Comparison of ENCODE assay signal across 30 mouse cellular contexts in genomic region chr9:105557452-105557851, GRCm38 (mm10). TPM values are rescaled to one million over a fixed set of nuclear protein-coding genes. Genes with fewer than 3 reads are reported as not detected.
DNase-seq lines count a peak whose midpoint lies in the region; ATAC-seq and TF ChIP-seq lines count a peak whose summit lies in the region.
"Had no signal": no experiment of that assay in that cellular context is flagged by ENCODE, and none has a peak within 500 bp of the region (broad histone marks: within the 10 kb centered on the region; RNA-seq: fewer than 3 reads in every experiment).

No protein-coding gene starts in this region.

- TF ChIP-seq POLR2A in cerebellum, adult 2 months (IDR thresholded peaks at IDR 0.05; ENCODE audit: borderline replicate concordance, insufficient read depth, low read length): no peak

- H3K4me3 ChIP-seq in cerebellum, adult 2 months (replicated peaks; ENCODE audit: insufficient read depth, low read depth, low read length): no peak overlapping the region
- H3K4me3 ChIP-seq in hindbrain, embryonic 15.5 days: no peak overlapping the region
- no peak overlapping the region for H3K4me3 ChIP-seq in hindbrain, embryonic 12.5 days
- no peak overlapping the region for H3K4me3 ChIP-seq in midbrain, embryonic 15.5 days
- no peak overlapping the region for H3K4me3 ChIP-seq in midbrain, embryonic 10.5 days
- H3K4me3 ChIP-seq: heart, adult 2 months; heart, embryonic 13.5 days; intestine, embryonic 15.5 days; limb, embryonic 12.5 days; liver, embryonic 15.5 days; midbrain, embryonic 12.5 days; myocyte; neural tube, embryonic 12.5 days had no signal

- H3K36me3 ChIP-seq in hindbrain, embryonic 15.5 days: no peaks in the 10 kb centered on the region
- H3K36me3 ChIP-seq in hindbrain, embryonic 12.5 days: no peaks in the 10 kb centered on the region
- H3K36me3 ChIP-seq in midbrain, embryonic 15.5 days (replicated peaks): no peaks in the 10 kb centered on the region
- no peaks in the 10 kb centered on the region for H3K36me3 ChIP-seq in midbrain, embryonic 10.5 days
- H3K36me3 ChIP-seq: G1E; heart, embryonic 13.5 days; intestine, embryonic 15.5 days; limb, embryonic 12.5 days; liver, embryonic 15.5 days; midbrain, embryonic 12.5 days; neural tube, embryonic 12.5 days had no signal

- no peak for TF ChIP-seq CTCF in cerebellum, adult 2 months (IDR thresholded peaks at IDR 0.05; ENCODE audit: borderline replicate concordance, insufficient read depth, low read depth, low read length)

- H3K9me3 ChIP-seq in hindbrain, embryonic 15.5 days: no peaks in the 10 kb centered on the region
- no peaks in the 10 kb centered on the region for H3K9me3 ChIP-seq in hindbrain, embryonic 12.5 days (replicated peaks)
- no peaks in the 10 kb centered on the region for H3K9me3 ChIP-seq in midbrain, embryonic 15.5 days
- no peaks in the 10 kb centered on the region for H3K9me3 ChIP-seq in midbrain, embryonic 10.5 days (replicated peaks)
- H3K9me3 ChIP-seq: G1E; heart, embryonic 13.5 days; intestine, embryonic 15.5 days; limb, embryonic 12.5 days; liver, embryonic 15.5 days; midbrain, embryonic 12.5 days; neural tube, embryonic 12.5 days had no signal

- peak; percentile 24 to 31 for DNase-seq in cerebellum, postnatal 14 days
- DNase-seq in cerebellum, adult 2 months: no peak
- DNase-seq in midbrain, embryonic 10.5 days (ENCODE audit: low spot score): no peak
- peak; percentile 11 for DNase-seq in retina, postnatal 7 days (ENCODE audit: low read depth, low spot score)
- DNase-seq: adrenal gland, postnatal 10 days; cerebellum, adult 11-12 months; cerebellum, postnatal 36 days; gastrocnemius, postnatal 25 days; heart, adult 2 months; heart, postnatal 10 days; kidney, adult 2 months; kidney, postnatal 36 days; layer of hippocampus, postnatal 36 days; lung, embryonic 14.5 days; lung, postnatal 14 days; right cerebral cortex, postnatal 14 days had no signal

- 42% methylated on average over 5 of the region's 5 CpGs for WGBS in cerebellum, adult 2 months
- 67% methylated on average over 5 of the region's 5 CpGs for WGBS in hindbrain, embryonic 15.5 days
- 82% methylated on average over 5 of the region's 5 CpGs for WGBS in hindbrain, embryonic 12.5 days
- 60% methylated on average over 5 of the region's 5 CpGs for WGBS in midbrain, embryonic 15.5 days
- WGBS in midbrain, embryonic 10.5 days: 82% methylated on average over 5 of the region's 5 CpGs

- H3K27me3 ChIP-seq in cerebellum, adult 2 months (ENCODE audit: control insufficient read depth, insufficient read depth, low read length): no peaks in the 10 kb centered on the region
- H3K27me3 ChIP-seq in hindbrain, embryonic 15.5 days: no peaks in the 10 kb centered on the region
- no peaks in the 10 kb centered on the region for H3K27me3 ChIP-seq in hindbrain, embryonic 12.5 days
- no peaks in the 10 kb centered on the region for H3K27me3 ChIP-seq in midbrain, embryonic 15.5 days (replicated peaks)
- no peaks in the 10 kb centered on the region for H3K27me3 ChIP-seq in midbrain, embryonic 10.5 days (ENCODE audit: low read depth, poor library complexity, severe bottlenecking)
- H3K27me3 ChIP-seq: heart, embryonic 13.5 days; intestine, embryonic 15.5 days; midbrain, embryonic 12.5 days; neural tube, embryonic 12.5 days had no signal

- no peak overlapping the region for H3K9ac ChIP-seq in hindbrain, embryonic 15.5 days
- H3K9ac ChIP-seq in hindbrain, embryonic 12.5 days: no peak overlapping the region
- H3K9ac ChIP-seq in midbrain, embryonic 15.5 days: no peak overlapping the region
- H3K9ac ChIP-seq: heart, embryonic 13.5 days; intestine, embryonic 15.5 days; limb, embryonic 12.5 days; liver, embryonic 15.5 days; lung, embryonic 14.5 days; midbrain, embryonic 12.5 days; neural tube, embryonic 12.5 days had no signal

- no peaks in the 10 kb centered on the region for H3K4me1 ChIP-seq in cerebellum, adult 2 months (ENCODE audit: control insufficient read depth, insufficient read depth, low read length)
- H3K4me1 ChIP-seq in hindbrain, embryonic 15.5 days (replicated peaks): peaks cover 50% of the 10 kb centered on the region
- peaks cover 20% of the 10 kb centered on the region for H3K4me1 ChIP-seq in hindbrain, embryonic 12.5 days
- peaks cover 29% of the 10 kb centered on the region for H3K4me1 ChIP-seq in midbrain, embryonic 15.5 days
- H3K4me1 ChIP-seq in midbrain, embryonic 10.5 days: peaks cover 30% of the 10 kb centered on the region

- H3K27ac ChIP-seq in cerebellum, adult 2 months (ENCODE audit: insufficient read depth, low read length): no peak overlapping the region
- H3K27ac ChIP-seq in hindbrain, embryonic 15.5 days (replicated peaks): no peak overlapping the region
- H3K27ac ChIP-seq in hindbrain, embryonic 12.5 days: no peak overlapping the region
- H3K27ac ChIP-seq in midbrain, embryonic 15.5 days: 0 out of 2 replicates have a peak overlapping the region, but pooled peaks have one; percentile 7
- H3K27ac ChIP-seq in midbrain, embryonic 10.5 days (replicated peaks): no peak overlapping the region; the same call in 1 of the 2 replicates
- H3K27ac ChIP-seq: heart, adult 2 months; heart, embryonic 13.5 days; intestine, embryonic 15.5 days; limb, embryonic 12.5 days; liver, embryonic 15.5 days; midbrain, embryonic 12.5 days; neural tube, embryonic 12.5 days had no signal

- ATAC-seq in hindbrain, embryonic 15.5 days (ENCODE audit: low FRiP score, low read depth): peak; percentile 40; the same call in 1 of the 2 replicates
- ATAC-seq in hindbrain, embryonic 12.5 days (ENCODE audit: low FRiP score): no peak
- 0 out of 2 replicates have a peak, but pooled peaks have one; percentile 56 for ATAC-seq in midbrain, embryonic 15.5 days (replicated peaks)
- no peak for ATAC-seq in granulocyte monocyte progenitor cell, adult 5-6 weeks (replicated peaks; ENCODE audit: poor library complexity, severe bottlenecking)
- ATAC-seq: forebrain, embryonic 14.5 days; intestine, embryonic 15.5 days; Patski had no signal

- H3K4me2 ChIP-seq in hindbrain, embryonic 15.5 days: no peak overlapping the region
- no peak overlapping the region for H3K4me2 ChIP-seq in hindbrain, embryonic 12.5 days (replicated peaks)
- no peak overlapping the region for H3K4me2 ChIP-seq in midbrain, embryonic 15.5 days
- H3K4me2 ChIP-seq: heart, embryonic 13.5 days; intestine, embryonic 15.5 days; limb, embryonic 12.5 days; liver, embryonic 15.5 days; lung, embryonic 14.5 days; midbrain, embryonic 12.5 days; neural tube, embryonic 12.5 days had no signal

RNA-seq across cellular contexts. Expression of gene Atp2c1, which starts 30.3 kb away (rescaled TPM):
- 108 and 110 TPM in 2 replicates for polyA plus RNA-seq in cerebellum, adult 2 months (2012; rRNA removed)
- polyA plus RNA-seq in hindbrain, embryonic 15.5 days (2015; fragmentation: Nextera tagmentation; extraction: Ambion mirVana): 98.8 and 101 TPM in 2 replicates
- 94.4 and 99.3 TPM in 2 replicates for polyA plus RNA-seq in hindbrain, embryonic 12.5 days (2016; fragmentation: Nextera tagmentation; extraction: Ambion mirVana)
- 110 and 113 TPM in 2 replicates for polyA plus RNA-seq in midbrain, embryonic 15.5 days (2015; fragmentation: Nextera tagmentation; extraction: Ambion mirVana)
- polyA plus RNA-seq in midbrain, embryonic 10.5 days (2016; fragmentation: Nextera tagmentation; extraction: Ambion mirVana): 54.8 and 56.3 TPM in 2 replicates
- total RNA-seq in granulocyte monocyte progenitor cell, adult 5-6 weeks (2014; fragmentation: Nextera tagmentation): 14.9 and 19.6 TPM in 2 replicates
- total RNA-seq in granulocyte monocyte progenitor cell, adult 5-6 weeks (2017): 47.3 and 65.1 TPM in 2 replicates

Comparison
In these comparisons a context has a peak if more than half of its experiments do, and no peak if none do; other contexts are left out.
1. DNase-seq: peak in cerebellum, postnatal 14 days (2 of 2) and retina, postnatal 7 days (single experiment); none in cerebellum, adult 2 months (0 of 2) and midbrain, embryonic 10.5 days (single experiment).
2. ATAC-seq: peak in hindbrain, embryonic 15.5 days (single experiment) and midbrain, embryonic 15.5 days (single experiment); none in hindbrain, embryonic 12.5 days (single experiment) and granulocyte monocyte progenitor cell, adult 5-6 weeks (single experiment).